ENCODE assay signal across 16 mouse cellular contexts in the genomic region with DNA sequence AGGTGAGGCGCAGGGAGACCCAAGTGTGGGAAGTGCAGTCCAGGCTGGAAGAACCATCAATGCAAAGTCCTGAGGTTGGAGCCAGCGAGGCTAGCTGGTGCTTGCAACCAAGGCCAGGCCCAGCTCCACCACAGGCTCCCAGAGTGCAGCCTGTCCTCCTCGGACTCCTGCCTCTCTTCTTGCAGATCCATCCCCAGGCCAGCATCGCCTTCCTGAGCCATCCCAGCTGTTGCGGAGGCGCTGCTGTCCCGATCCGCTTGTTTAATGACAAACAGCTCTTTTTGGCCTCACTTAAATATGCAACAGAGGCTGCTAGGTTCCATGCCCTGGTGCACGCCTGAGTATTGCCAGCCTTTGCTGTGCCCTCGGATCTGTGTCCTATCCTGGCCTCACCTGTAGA.
DNase-seq lines count a peak whose midpoint lies in the region; ATAC-seq and TF ChIP-seq lines count a peak whose summit lies in the region.
"Had no signal": no experiment of that assay in that cellular context is flagged by ENCODE, and none has a peak within 500 bp of the region (broad histone marks: within the 10 kb centered on the region; RNA-seq: fewer than 3 reads in every experiment).

No protein-coding gene starts in this region.

- TF ChIP-seq EP300 in lung, postnatal 0 days (IDR thresholded peaks at IDR 0.05) = no peak

- no peak overlapping the region for H3K4me3 ChIP-seq in kidney, adult 2 months (ENCODE audit: insufficient read depth, low read depth, low read length)
- H3K4me3 ChIP-seq in embryonic facial prominence, embryonic 10.5 days = no peak overlapping the region
- no peak overlapping the region for H3K4me3 ChIP-seq in lung, postnatal 0 days (ENCODE audit: low read depth, low read length)
- no peak overlapping the region for H3K4me3 ChIP-seq in thymus, adult 2 months (ENCODE audit: control insufficient read depth, insufficient read depth, low read length)
- H3K4me3 ChIP-seq: forebrain, embryonic 15.5 days; neural tube, embryonic 12.5 days had no signal

- no peak overlapping the region for H3K9ac ChIP-seq in lung, postnatal 0 days (replicated peaks; ENCODE audit: low read depth)
- H3K9ac ChIP-seq: forebrain, embryonic 15.5 days; hindbrain, embryonic 14.5 days; neural tube, embryonic 12.5 days had no signal

- intact Hi-C loops in heart, postnatal 14 days (cut with DNase I) = no loop called here
- intact Hi-C loops in left cerebral cortex, postnatal 25 days (cut with DNase I) = no loop called here
- intact Hi-C loops in left cerebral cortex, postnatal 14 days (cut with DNase I) = no loop called here

- H3K4me1 ChIP-seq in kidney, adult 2 months (ENCODE audit: control insufficient read depth, insufficient read depth, low read length) = peaks cover 5% of the 10 kb centered on the region
- H3K4me1 ChIP-seq in embryonic facial prominence, embryonic 10.5 days = peaks cover 10% of the 10 kb centered on the region
- no peaks in the 10 kb centered on the region for H3K4me1 ChIP-seq in lung, postnatal 0 days (ENCODE audit: insufficient read depth, low read depth, low read length)
- H3K4me1 ChIP-seq in thymus, adult 2 months (replicated peaks; ENCODE audit: control insufficient read depth, insufficient read depth, low read length) = peaks cover 2% of the 10 kb centered on the region; the same call in 1 of the 2 replicates

- TF ChIP-seq POLR2A in kidney, adult 2 months (IDR thresholded peaks at IDR 0.05; ENCODE audit: low read depth, low read length) = no peak
- no peak for TF ChIP-seq POLR2A in thymus, adult 2 months (IDR thresholded peaks at IDR 0.05; ENCODE audit: control insufficient read depth, extremely low read depth, insufficient read depth, low read length, poor library complexity)

- H3K9me3 ChIP-seq in embryonic facial prominence, embryonic 10.5 days = no peaks in the 10 kb centered on the region
- no peaks in the 10 kb centered on the region for H3K9me3 ChIP-seq in lung, postnatal 0 days (ENCODE audit: low read length)
- H3K9me3 ChIP-seq: forebrain, embryonic 15.5 days; neural tube, embryonic 12.5 days had no signal

- peak; percentile 43; the same call in 1 of the 2 replicates for ATAC-seq in lung, postnatal 0 days
- ATAC-seq: forebrain, embryonic 15.5 days; midbrain, embryonic 16.5 days had no signal

- H3K4me2 ChIP-seq in lung, postnatal 0 days (replicated peaks; ENCODE audit: low read depth, low read length) = no peak overlapping the region
- H3K4me2 ChIP-seq: forebrain, embryonic 15.5 days; hindbrain, embryonic 14.5 days; neural tube, embryonic 12.5 days had no signal

- peak overlapping the region; percentile 11; the same call in 1 of the 2 replicates for H3K27ac ChIP-seq in kidney, adult 2 months (ENCODE audit: insufficient read depth, low read depth, low read length)
- 0 out of 2 replicates have a peak overlapping the region, but pooled peaks have one; percentile 27 for H3K27ac ChIP-seq in embryonic facial prominence, embryonic 10.5 days (replicated peaks)
- H3K27ac ChIP-seq in lung, postnatal 0 days (ENCODE audit: low read length) = peak overlapping the region; percentile 17
- no peak overlapping the region for H3K27ac ChIP-seq in thymus, adult 2 months (ENCODE audit: control insufficient read depth, insufficient read depth, low read length)
- H3K27ac ChIP-seq: forebrain, embryonic 15.5 days; hindbrain, embryonic 14.5 days; neural tube, embryonic 12.5 days had no signal

- H3K27me3 ChIP-seq in kidney, adult 2 months (replicated peaks; ENCODE audit: control insufficient read depth, insufficient read depth, low read length) = no peaks in the 10 kb centered on the region
- 0 out of 2 replicates have a peak, but pooled peaks cover 4% of the 10 kb centered on the region for H3K27me3 ChIP-seq in embryonic facial prominence, embryonic 10.5 days (replicated peaks; ENCODE audit: low read depth, poor library complexity, severe bottlenecking)
- no peaks in the 10 kb centered on the region for H3K27me3 ChIP-seq in lung, postnatal 0 days (replicated peaks; ENCODE audit: insufficient read depth, low read length)
- H3K27me3 ChIP-seq in thymus, adult 2 months (ENCODE audit: control insufficient read depth, insufficient read depth, low read length) = no peaks in the 10 kb centered on the region
- H3K27me3 ChIP-seq: forebrain, embryonic 15.5 days; neural tube, embryonic 12.5 days had no signal

- WGBS in kidney, adult 2 months = 67% methylated on average over 10 of the region's 10 CpGs
- WGBS in embryonic facial prominence, embryonic 10.5 days = 80% methylated on average over 10 of the region's 10 CpGs
- WGBS in lung, postnatal 0 days = 53% methylated on average over 10 of the region's 10 CpGs
- WGBS in thymus, adult 2 months = 96% methylated on average over 10 of the region's 10 CpGs

- DNase-seq in kidney, adult 2 months = peak; percentile 52
- DNase-seq in kidney, adult 11 months = no peak
- no peak for DNase-seq in embryonic facial prominence, embryonic 10.5 days (ENCODE audit: low spot score)
- DNase-seq in heart, postnatal 14 days = peak; percentile 65
- peak; percentile 72 for DNase-seq in lung, postnatal 0 days (ENCODE audit: low spot score)
- DNase-seq in left cerebral cortex, postnatal 25 days (ENCODE audit: low spot score in 2 of 2) = no peak
- DNase-seq in thymus, adult 2 months = no peak
- no peak for DNase-seq in left cerebral cortex, postnatal 14 days (ENCODE audit: low spot score in 2 of 2)
- DNase-seq: adrenal gland, postnatal 25 days; B cell, adult 2 months; cerebellum, postnatal 36 days; retina, postnatal 1 day had no signal

- H3K36me3 ChIP-seq in kidney, adult 2 months (ENCODE audit: control insufficient read depth, insufficient read depth, low read length) = no peaks in the 10 kb centered on the region
- no peaks in the 10 kb centered on the region for H3K36me3 ChIP-seq in embryonic facial prominence, embryonic 10.5 days (replicated peaks)
- no peaks in the 10 kb centered on the region for H3K36me3 ChIP-seq in lung, postnatal 0 days (ENCODE audit: insufficient read depth, low read length)
- H3K36me3 ChIP-seq in thymus, adult 2 months (ENCODE audit: control insufficient read depth, insufficient read depth, low read length) = no peaks in the 10 kb centered on the region
- H3K36me3 ChIP-seq: forebrain, embryonic 15.5 days; neural tube, embryonic 12.5 days had no signal

- no peak for TF ChIP-seq CTCF in kidney, adult 2 months (conservative IDR thresholded peaks at IDR 0.05; ENCODE audit: insufficient read depth, insufficient read length, low read depth, low read length)
- TF ChIP-seq CTCF in lung, postnatal 0 days (IDR thresholded peaks at IDR 0.05) = no peak
- no peak for TF ChIP-seq CTCF in thymus, adult 2 months (IDR thresholded peaks at IDR 0.05; ENCODE audit: borderline replicate concordance, control insufficient read depth, extremely low read depth, insufficient read depth, low read length, poor library complexity)

Comparison
In these comparisons a context has a peak if more than half of its experiments do, and no peak if none do; other contexts are left out.
1. DNase-seq: peak in kidney, adult 2 months (single experiment), heart, postnatal 14 days (2 of 2) and lung, postnatal 0 days (single experiment); none in kidney, adult 11 months (single experiment), embryonic facial prominence, embryonic 10.5 days (single experiment), left cerebral cortex, postnatal 25 days (0 of 2), thymus, adult 2 months (single experiment) and left cerebral cortex, postnatal 14 days (0 of 2).